Mouse (Mus musculus): ENCODE measurements at regions not wholly inside any gene's neighbourhood (a gene's known extent, or its start where the extent isn't known, plus 50 kb on each side); places are given as distances from the start of the nearest gene placed in this dataset.
A peak's percentile ranks its signal among the peaks of the same experiment; 100 is the strongest.

DNA sequence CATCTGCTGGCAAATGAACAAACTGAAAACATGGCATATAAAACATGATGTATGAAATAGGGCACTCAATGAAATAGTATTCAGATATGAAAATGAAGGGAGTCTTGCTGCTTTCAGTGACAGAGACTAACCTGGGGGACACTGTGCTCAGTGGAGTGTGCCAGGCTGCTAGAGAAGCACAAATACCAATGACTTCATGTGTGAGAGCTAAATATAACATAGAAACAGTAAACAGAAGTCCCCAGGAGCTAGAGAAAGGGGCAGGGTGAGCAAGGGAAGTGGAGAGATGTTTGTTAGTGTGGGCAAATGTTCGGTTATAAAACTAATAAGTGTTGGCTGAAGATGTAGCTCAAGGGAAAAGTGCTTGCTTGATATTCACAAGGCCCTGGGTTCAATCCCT is 293.2 kb upstream of the Jmjd1c start:
- DNase-seq (ENCODE audit: low spot score) = no peak

DNA sequence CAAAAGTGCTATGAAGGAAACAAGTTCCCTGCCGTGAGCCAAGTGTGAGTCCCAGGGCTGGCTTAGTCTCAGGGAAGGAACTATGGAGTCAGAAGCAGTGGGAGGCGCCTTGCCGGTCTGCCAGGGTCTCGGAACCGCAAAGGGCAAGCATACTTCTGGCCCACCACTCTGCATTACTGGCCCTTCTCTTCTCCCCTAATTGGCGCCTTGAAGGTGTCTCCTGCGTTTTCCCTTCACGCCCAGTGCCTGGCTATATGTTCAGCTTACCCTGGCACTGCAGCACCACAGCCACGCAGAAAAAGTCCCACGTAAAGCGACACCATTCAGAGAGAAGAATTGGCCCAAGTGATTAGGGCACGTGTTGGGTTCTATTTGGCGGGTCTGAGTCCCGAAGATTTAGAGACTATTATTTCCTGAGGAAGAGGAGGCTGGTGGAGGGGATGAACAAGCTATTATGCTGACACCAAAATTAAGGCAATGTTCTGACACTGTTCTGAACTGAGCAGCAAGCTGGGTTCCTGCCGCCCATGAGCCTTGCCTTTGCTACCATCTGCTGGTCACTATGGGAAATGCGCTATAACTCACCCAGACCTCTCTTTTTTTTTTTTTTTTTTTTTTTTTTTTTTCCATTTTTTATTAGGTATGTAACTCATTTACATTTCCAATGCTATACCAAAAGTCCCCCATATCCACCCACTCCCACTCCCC is 288.5 kb upstream of the Jmjd1c start:
- peak; percentile 60 for DNase-seq (ENCODE audit: low spot score)

DNA sequence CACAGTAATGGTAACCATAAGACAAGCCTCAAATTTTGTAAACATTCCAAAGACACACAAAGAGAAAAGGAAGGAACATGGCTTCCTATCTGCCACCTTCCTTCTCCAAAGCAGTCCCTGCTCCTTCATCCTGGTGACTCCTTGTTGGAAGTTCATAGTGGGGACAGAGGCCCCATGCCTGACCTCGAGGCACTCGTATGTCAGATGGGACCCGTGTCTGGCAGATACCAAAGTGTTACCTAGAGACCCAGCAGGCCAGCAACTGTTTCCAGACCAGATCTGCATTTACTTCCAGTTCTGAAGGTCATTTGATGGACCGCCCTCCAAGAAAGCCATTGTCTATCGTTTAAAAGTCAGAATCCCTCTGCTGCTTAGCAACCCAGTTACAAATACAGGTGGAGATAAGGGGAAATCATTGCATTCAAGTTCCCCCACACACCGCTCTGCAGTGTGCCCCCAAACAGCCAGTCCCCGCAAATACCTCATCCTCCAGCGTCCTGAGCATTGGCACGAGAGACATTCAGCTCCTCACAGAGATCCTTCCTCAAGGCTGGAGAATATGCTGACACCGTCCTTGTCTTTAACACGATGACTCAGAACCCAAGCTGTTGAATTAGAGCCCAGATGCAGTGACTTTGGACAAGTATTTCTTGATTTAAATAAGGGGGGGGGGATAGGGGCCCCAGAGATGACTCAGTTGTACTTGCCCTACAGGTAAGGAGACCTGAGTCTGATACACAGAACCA is 283.2 kb upstream of the Jmjd1c start:
- no peak for DNase-seq (ENCODE audit: low spot score)

DNA sequence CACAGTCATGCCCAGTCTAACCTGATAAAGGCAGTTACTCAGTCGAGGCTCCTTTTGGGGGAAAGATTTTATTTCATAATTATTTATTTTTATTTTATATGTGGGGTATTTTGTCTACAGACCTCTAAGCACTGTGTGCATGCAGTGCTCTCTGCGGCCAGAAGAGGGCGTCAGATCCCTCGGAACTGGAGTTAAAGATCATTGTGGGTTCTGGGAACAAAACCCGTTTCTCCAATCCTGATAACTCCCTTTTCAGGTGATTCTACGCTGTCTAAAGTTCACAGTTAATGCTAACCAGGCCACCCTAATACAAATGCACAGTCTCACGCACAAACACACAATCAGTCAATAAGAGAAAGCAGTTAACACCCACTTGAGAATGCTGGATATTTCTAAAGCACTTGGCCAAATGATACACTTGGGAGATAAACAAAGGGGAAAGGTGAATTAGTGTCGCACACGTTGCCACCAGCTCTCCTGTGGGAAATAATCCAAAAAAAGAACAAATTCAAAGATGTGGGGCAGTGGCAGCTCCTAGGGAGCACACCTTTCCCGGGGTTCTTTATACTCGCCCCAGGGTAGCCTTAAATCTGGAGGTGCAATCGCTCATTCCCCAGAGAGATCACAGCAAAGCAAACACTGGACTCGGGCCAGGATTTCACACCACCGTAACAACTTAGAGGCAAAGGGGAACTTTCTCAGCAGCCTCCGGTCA is 281.9 kb upstream of the Jmjd1c start:
- DNase-seq (ENCODE audit: low spot score) = no peak

DNA sequence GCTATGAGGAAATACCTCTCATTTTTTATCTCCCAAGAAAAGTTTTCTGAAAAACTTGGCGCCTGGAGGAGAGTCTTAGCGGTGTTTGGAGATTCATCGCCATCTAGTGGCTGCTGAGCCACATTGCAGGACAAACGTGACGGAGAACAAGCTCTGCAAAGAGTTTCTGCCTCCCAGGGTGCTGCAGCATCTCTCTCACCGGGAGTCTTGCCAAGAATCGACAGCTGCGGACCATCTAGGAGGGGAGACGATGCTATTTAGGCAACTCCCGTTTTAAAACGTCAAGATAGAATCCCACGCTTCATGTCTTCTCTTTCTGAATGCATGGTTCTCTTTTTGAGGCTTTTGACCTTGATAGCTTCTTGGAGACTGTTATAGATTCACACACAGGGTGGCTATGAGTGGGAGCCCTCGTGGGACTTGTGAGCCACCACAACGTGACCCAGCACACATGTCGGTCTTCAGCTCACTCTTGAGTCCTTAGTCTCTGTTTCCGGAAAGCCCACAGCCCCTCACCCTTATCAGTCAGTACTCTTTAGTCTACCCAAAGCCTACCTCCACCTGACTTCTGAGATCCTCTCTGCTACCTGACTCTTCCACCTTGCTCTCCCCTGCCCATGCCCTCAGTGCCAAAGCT is 281.2 kb upstream of the Jmjd1c start:
- DNase-seq (ENCODE audit: low spot score) = peak; percentile 82

DNA sequence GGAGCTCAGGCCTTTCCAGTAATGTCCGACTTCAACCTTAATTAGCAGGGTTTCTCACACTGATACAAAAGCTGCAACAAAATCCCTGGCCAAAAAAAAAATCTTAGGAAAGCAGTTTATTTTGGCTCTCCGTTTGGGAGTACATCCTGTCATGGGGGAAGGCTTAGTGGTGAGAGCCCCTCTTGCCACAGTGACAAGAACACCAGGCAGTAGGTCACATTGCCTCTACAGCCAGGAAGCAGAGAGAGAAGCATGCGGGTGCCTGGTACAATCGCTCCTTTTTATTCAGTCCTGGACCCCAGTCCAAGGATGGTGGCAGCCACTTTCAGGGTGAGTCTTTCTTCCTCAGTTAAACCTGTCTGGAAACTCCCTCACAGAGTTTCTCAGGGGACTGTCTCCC is 280.0 kb upstream of the Jmjd1c start:
- DNase-seq (ENCODE audit: low spot score) = no peak

DNA sequence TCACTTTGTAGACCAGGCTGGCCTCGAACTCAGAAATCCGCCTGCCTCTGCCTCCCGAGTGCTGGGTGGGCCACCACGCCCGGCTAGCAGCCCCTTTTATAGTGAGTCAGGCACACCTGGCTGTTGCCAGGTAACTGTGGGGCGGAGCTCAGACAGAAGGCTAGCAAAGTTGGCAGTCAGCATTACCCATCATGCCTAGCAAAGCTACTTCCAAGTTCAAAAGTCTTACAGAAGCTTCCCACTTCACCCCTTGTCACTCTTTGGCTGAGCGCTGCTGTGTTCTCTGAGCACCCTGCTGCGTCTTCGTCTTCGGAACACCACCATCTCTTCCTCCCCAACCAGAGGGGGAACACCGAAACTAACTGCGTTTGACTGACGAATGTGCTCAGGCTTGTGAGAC is 279.1 kb upstream of the Jmjd1c start:
- no peak for DNase-seq (ENCODE audit: low spot score)

DNA sequence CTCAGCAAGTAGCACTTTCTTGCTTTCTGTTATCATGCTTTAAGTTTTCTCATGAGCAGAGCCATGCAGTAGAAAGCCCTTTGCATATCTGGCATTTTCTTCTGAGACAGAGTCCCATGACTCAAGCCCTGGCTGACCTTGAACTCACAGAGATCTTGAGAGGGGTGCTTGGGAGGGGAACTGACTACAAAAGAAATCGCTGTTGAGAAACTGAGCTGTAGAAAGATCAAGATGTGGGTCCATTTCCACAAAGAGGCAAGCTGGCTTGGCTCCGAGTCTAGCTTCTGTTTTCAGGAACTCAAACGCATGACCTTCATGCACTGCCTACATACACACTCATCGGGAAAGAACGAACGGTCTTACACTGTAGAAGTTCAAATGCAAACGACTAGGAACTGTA is 278.0 kb upstream of the Jmjd1c start:
- DNase-seq (ENCODE audit: low spot score) = no peak

DNA sequence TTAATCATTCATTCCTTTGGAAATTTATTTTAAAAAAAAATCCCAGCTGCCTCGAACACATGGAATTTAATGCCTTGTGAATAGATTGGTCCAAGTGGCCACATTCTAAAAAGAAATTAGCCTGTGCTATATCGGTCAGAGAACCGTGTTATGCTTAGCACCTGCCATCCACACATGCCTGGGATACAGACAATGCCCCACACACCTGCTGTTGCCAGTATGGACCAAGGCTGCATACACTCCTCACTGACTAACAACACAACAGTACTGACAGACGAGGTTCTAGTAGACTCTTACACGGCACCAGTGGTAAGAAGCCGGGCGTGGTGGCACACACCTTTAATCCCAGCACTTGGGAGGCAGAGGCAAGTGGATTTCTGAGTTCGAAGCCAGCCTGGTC is 276.4 kb upstream of the Jmjd1c start:
- DNase-seq (ENCODE audit: low spot score) = no peak

DNA sequence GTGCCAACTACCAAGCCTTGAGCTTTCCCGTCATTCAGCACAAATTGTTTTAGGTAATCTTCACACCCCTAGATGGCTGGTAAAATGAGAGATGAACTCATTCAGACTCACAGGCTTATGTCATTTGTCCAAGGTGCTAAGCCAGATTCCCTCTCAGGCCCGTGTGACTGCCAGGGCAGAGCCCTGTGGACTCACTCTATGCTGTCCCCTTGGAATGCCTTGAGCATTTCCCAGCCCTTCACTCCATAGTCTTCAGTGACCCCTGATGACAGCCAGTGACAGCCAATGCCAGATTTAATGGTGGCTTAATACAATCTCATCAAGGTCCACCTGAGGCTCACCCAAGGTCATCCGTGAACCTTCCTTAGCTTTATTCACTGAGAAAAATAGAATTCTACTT is 270.2 kb upstream of the Jmjd1c start:
- no peak for DNase-seq (ENCODE audit: low spot score)

DNA sequence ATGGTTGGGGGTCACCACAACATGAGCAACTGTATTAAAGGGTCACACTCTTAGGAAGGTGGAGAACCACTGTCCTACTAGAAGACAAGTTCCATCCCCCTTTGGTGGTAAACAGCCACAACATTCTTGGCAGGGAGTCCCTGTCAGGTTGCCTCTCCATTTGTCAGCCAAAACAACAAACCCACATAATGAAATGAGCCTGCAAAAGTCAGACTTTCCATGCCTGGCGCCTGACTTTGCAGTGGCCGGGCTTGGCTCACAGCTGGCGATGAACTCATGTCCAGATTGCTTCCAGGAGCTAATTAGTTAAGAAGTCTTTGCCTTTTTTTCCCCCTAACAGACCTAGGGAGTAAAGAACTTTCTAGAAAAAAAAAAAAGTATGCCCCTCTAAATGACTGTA is 269.6 kb upstream of the Jmjd1c start:
- DNase-seq (ENCODE audit: low spot score) = no peak

DNA sequence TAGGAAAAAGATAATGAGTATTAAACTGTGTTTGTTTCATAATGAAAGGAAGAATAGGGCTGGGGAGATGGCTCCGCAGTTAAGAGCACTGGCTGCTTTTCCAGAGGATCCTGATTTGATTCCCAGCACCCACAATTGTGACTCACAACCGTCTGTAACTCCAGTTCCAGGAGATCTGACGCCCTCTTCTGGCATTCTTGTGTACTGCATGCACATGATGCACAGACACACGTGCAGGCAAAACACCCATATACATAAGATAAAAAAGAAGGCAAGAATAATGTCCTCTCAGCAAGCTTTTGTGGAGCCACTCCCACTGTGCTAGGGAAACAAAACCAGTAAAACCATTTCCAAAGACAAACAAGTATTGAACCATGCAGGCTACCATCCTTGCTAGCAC is 261.0 kb upstream of the Jmjd1c start:
- DNase-seq (ENCODE audit: low spot score) = no peak

DNA sequence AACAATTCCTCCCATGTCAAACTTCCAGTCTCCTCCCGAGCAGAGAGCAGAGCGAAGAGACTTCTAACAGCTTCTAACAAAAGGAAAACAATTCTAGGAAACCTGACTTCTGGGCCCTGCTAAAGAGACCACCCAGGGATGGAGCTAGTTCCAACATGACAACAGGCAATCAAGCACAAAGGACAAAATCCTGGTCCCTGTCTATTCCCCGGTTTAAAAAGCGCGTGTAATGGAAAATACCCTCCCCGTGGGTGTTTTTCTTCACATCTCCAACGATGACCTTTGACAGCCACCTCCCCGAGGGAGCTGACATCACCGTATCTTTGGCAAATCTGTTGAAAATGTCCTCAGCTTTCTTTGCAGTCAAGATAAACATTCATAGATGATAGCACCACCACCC is 256.9 kb upstream of the Jmjd1c start:
- DNase-seq (ENCODE audit: low spot score) = no peak

DNA sequence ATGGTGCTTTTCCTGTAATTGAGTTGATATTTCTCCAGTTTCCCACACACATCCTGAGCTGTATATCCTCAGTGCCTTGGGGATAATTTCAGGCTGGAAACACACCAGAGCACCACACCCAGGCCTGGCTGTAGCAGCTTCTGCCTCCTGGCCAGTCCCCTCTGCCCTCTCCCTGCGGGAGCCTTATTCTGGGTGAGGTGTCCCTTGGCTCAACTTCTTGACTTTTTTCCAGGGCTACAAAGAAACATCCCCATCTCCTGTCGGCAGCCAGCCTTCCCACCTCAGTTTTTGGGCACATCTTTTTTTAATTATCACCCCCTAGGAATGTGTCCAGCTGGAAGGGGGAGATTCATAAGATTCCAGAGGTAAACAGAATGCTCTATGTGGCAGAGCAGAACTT is 252.7 kb upstream of the Jmjd1c start:
- no peak for DNase-seq (ENCODE audit: low spot score)

DNA sequence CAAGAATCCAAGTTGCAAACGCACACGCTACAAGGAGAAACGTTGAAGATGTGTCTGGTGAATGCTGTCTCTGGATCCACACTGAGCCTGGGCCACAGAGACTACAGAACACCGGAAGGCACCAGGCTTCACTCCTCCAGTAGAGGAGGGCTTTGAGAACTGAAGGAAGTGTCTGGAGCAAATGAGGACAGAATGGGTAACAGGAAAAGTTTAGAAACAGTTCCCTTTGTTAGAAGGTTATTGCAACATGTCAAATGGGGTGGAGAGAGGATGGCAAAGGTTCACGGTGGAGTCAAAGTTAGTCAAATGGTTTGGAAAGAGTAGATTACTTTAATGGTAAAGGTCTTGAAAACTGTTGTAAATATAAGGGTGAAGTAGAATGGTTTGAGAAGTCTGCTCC is 247.1 kb upstream of the Jmjd1c start:
- no peak for DNase-seq (ENCODE audit: low spot score)

DNA sequence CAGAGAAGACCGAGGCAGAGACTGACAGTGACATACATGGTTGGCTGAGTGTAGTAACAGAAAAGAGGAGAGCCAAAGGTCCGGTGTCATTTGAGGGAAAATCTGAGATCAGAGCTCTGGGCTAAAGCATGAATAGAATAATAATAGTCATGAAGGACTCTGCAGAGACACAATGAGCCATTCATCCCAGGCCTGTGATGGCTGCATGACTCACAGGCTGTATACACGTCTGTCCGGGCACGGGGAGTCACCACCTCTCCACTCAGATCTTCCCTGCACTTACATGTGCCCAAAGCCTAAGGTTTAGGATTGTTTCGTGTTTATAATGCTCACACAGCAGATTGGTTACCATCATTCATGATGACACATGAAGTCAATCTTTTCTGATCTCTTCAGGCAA is 246.2 kb upstream of the Jmjd1c start:
- DNase-seq (ENCODE audit: low spot score) = no peak

DNA sequence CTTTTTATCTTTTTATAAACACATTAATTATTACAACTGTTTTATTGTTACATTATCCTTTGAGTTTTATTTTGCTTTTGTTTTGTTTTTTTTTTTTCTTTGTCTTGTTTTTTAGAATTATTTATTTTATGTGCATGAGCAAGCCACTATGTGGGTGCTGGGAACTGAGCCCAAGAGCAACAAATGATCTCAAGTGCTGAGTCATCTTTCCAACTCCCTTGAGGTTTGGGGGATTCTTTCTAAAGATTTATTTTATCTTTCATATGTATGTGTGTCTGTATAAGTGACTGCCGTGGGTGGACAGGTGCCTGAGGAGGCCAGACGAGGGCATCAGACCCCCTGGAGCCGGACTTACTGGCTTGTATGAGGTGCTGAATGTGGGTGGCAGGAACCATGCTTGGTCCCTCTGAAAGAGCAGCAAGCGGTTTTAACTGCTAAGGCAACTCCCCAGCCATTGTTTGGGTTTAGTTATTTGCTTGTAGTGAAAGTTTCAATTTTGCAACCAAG is 244.9 kb upstream of the Jmjd1c start:
- no peak for DNase-seq (ENCODE audit: low spot score)

DNA sequence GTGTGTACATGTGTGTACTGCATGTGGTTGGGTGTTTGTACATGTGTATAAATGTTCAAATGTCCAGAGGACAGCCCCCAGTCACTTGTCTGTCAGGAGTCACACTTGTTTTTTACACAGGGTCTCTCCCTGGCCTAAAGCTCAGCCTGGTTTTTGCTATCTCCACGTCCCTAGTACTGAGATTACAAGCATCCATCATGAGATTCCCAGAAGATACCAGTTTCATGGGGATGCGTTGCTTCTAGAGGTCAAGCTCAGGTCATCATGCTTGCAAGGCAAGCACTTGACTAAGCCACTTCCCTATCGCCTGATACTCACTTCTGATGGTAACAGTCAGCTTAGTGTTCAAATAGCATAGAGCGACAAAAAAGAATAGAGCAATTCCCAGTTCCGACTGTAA is 244.1 kb upstream of the Jmjd1c start:
- DNase-seq (ENCODE audit: low spot score) = no peak

DNA sequence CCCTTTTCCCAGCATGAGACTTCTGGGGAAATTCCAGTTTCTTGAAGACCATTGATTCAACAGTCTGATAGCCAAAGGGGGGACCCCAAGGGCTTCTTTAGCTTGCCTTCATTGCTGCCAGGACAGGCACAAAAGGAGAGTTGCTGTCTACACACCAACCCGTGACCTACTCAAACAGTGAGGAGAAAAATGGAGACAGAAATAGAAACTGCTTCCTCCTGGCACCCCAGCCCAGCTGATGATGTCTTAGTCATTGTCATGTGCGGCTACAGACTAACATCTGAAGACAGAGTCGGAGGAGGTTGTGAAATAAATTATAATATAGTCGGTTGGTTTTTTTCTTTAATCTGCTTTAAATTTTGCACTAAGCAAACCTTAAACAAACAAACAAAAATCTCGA is 243.2 kb upstream of the Jmjd1c start:
- no peak for DNase-seq (ENCODE audit: low spot score)

DNA sequence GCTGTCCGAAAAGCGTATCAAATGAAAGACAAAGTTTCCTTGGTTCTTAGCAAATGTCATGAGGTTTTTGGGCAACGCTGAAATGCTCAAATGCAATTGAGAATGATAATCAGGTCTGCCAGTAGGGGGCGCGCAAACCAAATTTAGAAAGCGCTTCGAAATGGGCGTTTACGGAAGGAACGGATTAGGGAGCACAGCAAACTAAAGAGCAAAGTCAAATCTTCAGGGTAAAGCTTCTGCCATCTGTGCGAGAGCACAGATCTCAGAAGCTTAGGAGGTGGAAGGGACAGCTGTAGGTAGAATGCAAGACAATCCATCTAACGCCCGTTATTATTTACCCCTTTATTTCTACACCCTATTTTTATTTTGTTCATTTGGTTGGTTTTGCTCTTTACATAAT is 242.7 kb upstream of the Jmjd1c start:
- DNase-seq (ENCODE audit: low spot score) = peak; percentile 80

DNA sequence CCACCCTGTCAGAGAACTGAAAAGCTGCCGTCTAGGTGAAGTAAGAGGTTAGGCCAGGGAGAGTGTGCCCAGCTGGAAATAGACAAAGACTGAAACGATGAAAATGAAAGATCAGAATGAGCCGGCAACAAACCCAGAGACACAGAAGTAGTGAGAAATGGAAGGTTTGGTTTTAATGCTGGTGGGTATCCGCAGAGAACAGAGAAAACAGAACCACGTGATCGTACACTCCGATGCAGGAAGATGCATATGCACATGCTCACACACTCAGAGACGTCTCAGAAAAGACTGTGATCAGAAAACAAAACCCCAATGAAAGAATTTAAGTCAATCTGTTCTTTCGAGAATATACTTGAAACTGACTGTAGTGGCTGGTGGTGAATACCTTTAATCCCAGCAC is 241.0 kb upstream of the Jmjd1c start:
- no peak for DNase-seq (ENCODE audit: low spot score)

DNA sequence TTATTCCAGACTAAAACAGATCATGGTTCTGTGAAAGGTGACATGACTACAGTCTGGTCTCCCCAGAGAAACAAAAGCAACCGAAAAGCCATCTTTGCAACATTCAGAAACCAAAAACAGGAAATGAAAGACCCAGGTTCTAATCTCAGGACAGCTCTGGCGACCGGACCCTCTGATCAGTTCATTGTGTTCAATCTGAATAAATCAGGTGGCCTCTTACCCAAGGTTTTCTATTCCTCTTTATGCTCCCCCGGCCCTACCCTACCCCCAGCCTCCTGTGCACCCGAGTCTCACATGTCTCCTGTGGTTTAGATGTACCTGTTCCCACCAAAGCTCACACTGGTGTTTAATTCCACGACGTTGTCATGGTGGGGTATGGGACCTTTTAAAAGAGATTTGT is 238.6 kb upstream of the Jmjd1c start:
- DNase-seq (ENCODE audit: low spot score) = no peak

DNA sequence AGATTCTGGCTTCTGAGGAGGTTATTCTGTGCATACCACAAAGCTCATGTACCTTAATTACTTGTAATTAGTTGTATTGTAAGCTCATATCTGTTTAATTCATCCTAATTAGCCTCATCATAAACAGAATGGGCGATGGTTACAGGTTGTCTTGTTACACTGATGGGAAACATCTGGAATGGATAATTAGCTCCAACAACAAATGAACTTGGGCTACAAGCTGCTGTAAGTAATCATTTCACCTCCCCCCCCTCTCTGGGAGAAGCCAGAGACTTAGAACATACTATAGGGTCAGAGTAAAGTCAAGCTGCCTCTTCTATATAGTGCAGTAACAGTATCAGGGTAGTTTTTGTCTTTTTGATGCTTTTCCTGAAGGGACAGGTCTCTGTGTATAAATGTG is 234.5 kb upstream of the Jmjd1c start:
- no peak for DNase-seq (ENCODE audit: low spot score)
